Mouse (Mus musculus) bone marrow, adult 2 months (tissue): ENCODE data around the gene Cacng6.
A peak's percentile ranks its signal among the peaks of the same experiment; 100 is the strongest.

Source experiments
- CTCF ChIP-seq: fragments of 200-500 bp; IDR thresholded peaks from 2 replicates; pipeline ENCODE4 v1.5.1; 2011; ENCODE audit warnings: low read length, control low read depth; ENCODE audit not compliant: control insufficient read depth, insufficient read depth
- POLR2A ChIP-seq: fragments of 200-500 bp; IDR thresholded peaks from 2 replicates; pipeline ENCODE4 v1.6.1; 2011; ENCODE audit warnings: low read depth, mild to moderate bottlenecking, control low read depth, low read length, borderline replicate concordance; ENCODE audit not compliant: control insufficient read depth

DNA sequence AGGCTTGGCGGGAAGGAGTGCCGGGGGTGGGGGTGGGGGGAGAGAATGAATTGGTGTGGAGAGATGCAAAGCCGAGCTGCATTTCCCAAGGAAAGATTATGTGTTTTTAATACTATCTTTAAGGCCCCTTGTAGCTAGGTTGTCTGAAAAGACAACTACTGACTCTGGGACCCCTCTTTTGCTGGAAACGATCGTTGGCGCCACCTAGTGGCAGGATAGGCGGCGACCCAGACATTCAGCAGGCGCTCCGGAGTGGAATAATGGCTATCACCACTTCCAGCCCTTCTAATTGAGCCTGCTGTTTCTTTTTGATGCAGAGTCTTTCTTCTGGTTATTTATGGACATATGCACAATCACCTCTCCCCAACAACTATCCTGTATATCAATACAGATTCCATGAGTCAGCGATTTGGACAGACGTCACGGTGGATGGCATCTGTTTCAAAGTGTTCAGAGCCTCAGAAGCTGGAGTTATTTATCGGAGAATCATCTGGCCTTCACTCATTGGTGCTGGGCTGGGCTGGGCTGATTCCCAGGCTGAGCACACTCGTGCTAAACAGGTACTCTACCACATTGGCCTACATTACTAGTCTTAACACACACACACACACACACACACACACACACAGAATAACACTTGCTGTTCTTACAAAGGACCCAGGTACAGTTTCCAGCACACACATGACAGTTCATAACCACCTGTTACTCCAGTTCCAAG lies 24.9 kb downstream of the Cacng6 start:
- TF ChIP-seq CTCF, result peak; percentile 76
- TF ChIP-seq POLR2A, result no peak
